Mouse (Mus musculus): Measurements from ENCODE around the gene Oasl1. TPM values are rescaled to one million over a fixed set of nuclear protein-coding genes. Genes with fewer than 3 reads are reported as not detected.

Gene Oasl1
- polyA plus RNA-seq, 1 experiment from 2014 or later: not detected

DNA sequence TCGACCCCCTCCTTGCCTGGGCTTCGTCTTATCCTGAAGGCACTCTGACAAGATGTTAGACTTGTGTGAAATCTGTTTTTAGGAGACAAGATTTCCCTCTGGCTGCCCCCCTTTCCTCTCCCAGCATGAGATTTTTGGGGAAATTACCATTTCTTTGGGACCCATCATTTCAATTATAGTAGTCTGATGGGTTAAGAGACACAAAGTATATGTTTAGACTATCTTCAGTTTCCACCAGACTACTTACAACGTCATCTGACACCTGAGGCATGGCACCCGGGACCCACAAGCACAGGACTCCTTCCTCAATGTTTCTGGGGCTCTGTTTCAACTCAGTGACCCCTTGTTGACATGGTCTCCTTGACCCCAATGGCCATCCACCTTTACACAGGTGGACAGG is 27.5 kb upstream of the Oasl1 start:
- no peak for ATAC-seq
- Histone ChIP-seq H3K9me3 (replicated peaks; ENCODE audit: control insufficient read depth, low read length, poor library complexity, severe bottlenecking) (no peaks in the 10 kb centered on the region), H3K36me3 (ENCODE audit: control insufficient read depth, insufficient read depth, low read length) (no peaks in the 10 kb centered on the region), H3K9ac (ENCODE audit: low read depth, low read length) (no peak overlapping the region), H3K27ac (ENCODE audit: low read length) (no peak overlapping the region), H3K4me2 (ENCODE audit: low read length) (no peak overlapping the region), H3K4me3 (ENCODE audit: low read depth, low read length) (no peak overlapping the region), H3K4me1 (ENCODE audit: control insufficient read depth, insufficient read depth, low read length) (no peaks in the 10 kb centered on the region), H3K27me3 (ENCODE audit: control insufficient read depth, insufficient read depth, low read depth, low read length) (no peaks in the 10 kb centered on the region)
- WGBS: 88% methylated on average over 4 of the region's 4 CpGs

DNA sequence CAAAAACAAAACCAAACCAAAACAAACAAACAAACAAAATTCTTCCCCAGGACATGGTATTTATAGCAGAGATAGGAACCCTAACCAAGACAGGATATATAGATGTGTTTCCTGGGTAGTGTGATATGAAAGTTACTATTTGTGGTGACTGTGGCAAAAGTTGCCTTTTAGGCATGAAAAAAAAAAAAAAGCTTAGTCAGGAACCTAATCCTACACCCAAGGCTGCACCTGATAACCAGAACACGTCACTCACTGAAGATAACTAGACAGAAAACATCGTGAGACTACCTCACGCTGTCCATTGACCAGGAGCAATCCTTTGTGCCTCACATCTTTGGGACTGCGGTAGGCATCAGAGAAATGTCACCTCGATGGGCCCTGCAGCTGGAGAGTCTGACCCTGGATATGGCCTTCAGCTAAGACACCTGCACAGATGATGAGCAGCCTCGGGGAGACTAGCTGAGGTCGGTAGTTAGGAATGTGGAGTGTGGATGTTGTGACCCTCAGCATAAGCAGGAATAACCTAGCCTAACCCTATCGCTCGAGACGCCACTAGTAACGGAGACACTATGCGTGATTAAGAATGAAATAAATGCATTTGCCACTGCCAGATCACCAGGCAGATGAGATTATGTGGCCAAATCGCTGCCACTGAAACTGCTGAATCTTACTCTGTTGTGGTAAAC is 26.2 kb upstream of the Oasl1 start, which contains the start of gene Oasl2:
Oasl2 (plus strand) TSS at position 249 of the 686 bp plus-strand sequence.
- 62% methylated on average over 13 of the region's 13 CpGs for WGBS
- no peak for ATAC-seq

DNA sequence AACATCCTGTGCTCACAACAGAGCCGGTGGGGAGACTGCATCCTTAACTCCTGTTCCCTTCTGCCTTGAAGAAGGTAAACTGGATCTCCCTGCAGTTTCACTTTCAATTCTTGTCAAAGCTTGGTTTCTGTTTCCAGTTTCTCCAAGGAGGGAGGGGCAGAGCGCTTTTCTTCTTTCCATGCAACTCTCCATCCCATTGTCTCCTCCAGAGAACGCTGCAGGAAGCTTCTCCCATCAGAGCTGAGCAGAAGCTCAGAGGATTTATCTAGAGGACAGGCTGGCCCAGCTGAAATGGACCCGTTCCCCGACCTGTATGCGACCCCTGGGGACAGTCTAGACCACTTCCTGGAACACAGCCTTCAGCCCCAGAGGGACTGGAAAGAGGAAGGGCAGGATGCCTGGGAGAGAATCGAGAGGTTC is 25.7 kb upstream of the Oasl1 start:
- Histone ChIP-seq H3K27ac (ENCODE audit: low read length) (no peak overlapping the region), H3K9me3 (replicated peaks; ENCODE audit: control insufficient read depth, low read length, poor library complexity, severe bottlenecking) (no peaks in the 10 kb centered on the region), H3K4me3 (ENCODE audit: low read depth, low read length) (no peak overlapping the region), H3K4me2 (ENCODE audit: low read length) (peak overlapping the region; percentile 8; the same call in 1 of the 2 replicates), H3K9ac (ENCODE audit: low read depth, low read length) (no peak overlapping the region), H3K4me1 (ENCODE audit: control insufficient read depth, insufficient read depth, low read length) (no peaks in the 10 kb centered on the region), H3K27me3 (ENCODE audit: control insufficient read depth, insufficient read depth, low read depth, low read length) (no peaks in the 10 kb centered on the region), H3K36me3 (ENCODE audit: control insufficient read depth, insufficient read depth, low read length) (no peaks in the 10 kb centered on the region)
- WGBS: 7% methylated on average over 7 of the region's 7 CpGs
- ATAC-seq: no peak

More for the DNA sequence above, 26.2 kb upstream of the Oasl1 start, which contains the start of gene Oasl2:
- Histone ChIP-seq H3K9ac (ENCODE audit: low read depth, low read length) (no peak within 1 kb of the TSS), H3K4me3 (ENCODE audit: low read depth, low read length) (no peak within 1 kb of the TSS), H3K27ac (ENCODE audit: low read length) (no peak within 1 kb of the TSS), H3K36me3 (ENCODE audit: control insufficient read depth, insufficient read depth, low read length) (no peaks in the 10 kb centered on the region), H3K9me3 (replicated peaks; ENCODE audit: control insufficient read depth, low read length, poor library complexity, severe bottlenecking) (no peaks in the 10 kb centered on the region), H3K27me3 (ENCODE audit: control insufficient read depth, insufficient read depth, low read depth, low read length) (no peaks in the 10 kb centered on the region), H3K4me2 (ENCODE audit: low read length) (peak within 1 kb of the TSS; percentile 8; the same call in 1 of the 2 replicates), H3K4me1 (ENCODE audit: control insufficient read depth, insufficient read depth, low read length) (no peaks in the 10 kb centered on the region)

DNA sequence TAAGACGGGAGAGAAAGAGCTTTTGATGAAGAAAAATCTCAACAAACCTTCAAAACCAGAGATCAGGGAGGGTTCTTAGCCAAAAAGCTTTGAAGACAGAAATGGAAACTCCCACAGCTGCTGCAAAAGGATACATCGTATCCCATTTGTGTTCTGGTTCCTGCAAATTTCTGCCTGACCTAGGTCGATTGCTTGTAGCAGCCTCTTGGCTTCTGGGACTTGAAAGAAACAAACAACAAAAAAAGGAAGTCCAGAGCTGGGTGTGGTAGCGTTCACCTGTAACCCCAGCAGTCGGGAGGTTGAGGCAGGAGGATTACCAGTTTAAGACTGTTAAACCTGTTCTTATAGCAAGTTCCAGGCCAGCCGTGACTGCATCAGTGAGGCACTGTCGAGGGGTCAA is 24.2 kb upstream of the Oasl1 start:
- Histone ChIP-seq H3K4me2 (ENCODE audit: low read length) (no peak overlapping the region), H3K36me3 (ENCODE audit: control insufficient read depth, insufficient read depth, low read length) (no peaks in the 10 kb centered on the region), H3K4me3 (ENCODE audit: low read depth, low read length) (no peak overlapping the region), H3K27me3 (ENCODE audit: control insufficient read depth, insufficient read depth, low read depth, low read length) (no peaks in the 10 kb centered on the region), H3K9me3 (replicated peaks; ENCODE audit: control insufficient read depth, low read length, poor library complexity, severe bottlenecking) (no peaks in the 10 kb centered on the region), H3K4me1 (ENCODE audit: control insufficient read depth, insufficient read depth, low read length) (no peaks in the 10 kb centered on the region), H3K9ac (ENCODE audit: low read depth, low read length) (no peak overlapping the region), H3K27ac (ENCODE audit: low read length) (no peak overlapping the region)
- no peak for ATAC-seq
- 79% methylated on average over 7 of the region's 7 CpGs for WGBS

DNA sequence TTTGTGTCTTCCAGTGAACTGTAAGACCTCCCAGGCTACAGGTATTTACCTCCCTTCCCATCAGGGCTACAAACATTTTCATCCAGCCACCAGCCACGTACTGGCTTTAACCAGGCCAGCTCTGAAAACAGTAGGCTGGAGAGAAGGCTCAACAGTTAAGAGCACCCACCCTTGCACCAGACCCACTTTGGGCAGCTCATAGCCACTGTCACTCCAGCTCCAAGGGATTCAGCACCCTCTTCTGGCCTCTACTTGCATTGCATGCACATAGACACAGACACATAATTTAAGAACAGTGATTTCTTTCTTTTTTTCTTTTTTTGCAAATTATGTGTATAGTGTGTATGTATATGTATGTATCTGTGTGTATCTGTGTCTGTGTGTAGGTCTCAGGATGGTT is 20.6 kb upstream of the Oasl1 start:
- Histone ChIP-seq H3K9ac (ENCODE audit: low read depth, low read length) (no peak overlapping the region), H3K4me2 (ENCODE audit: low read length) (no peak overlapping the region), H3K27ac (ENCODE audit: low read length) (no peak overlapping the region), H3K27me3 (ENCODE audit: control insufficient read depth, insufficient read depth, low read depth, low read length) (no peaks in the 10 kb centered on the region), H3K36me3 (ENCODE audit: control insufficient read depth, insufficient read depth, low read length) (no peaks in the 10 kb centered on the region), H3K4me3 (ENCODE audit: low read depth, low read length) (no peak overlapping the region), H3K4me1 (ENCODE audit: control insufficient read depth, insufficient read depth, low read length) (no peaks in the 10 kb centered on the region), H3K9me3 (replicated peaks; ENCODE audit: control insufficient read depth, low read length, poor library complexity, severe bottlenecking) (no peaks in the 10 kb centered on the region)
- ATAC-seq: no peak
- 26% methylated on average over 1 of the region's 1 CpGs for WGBS

DNA sequence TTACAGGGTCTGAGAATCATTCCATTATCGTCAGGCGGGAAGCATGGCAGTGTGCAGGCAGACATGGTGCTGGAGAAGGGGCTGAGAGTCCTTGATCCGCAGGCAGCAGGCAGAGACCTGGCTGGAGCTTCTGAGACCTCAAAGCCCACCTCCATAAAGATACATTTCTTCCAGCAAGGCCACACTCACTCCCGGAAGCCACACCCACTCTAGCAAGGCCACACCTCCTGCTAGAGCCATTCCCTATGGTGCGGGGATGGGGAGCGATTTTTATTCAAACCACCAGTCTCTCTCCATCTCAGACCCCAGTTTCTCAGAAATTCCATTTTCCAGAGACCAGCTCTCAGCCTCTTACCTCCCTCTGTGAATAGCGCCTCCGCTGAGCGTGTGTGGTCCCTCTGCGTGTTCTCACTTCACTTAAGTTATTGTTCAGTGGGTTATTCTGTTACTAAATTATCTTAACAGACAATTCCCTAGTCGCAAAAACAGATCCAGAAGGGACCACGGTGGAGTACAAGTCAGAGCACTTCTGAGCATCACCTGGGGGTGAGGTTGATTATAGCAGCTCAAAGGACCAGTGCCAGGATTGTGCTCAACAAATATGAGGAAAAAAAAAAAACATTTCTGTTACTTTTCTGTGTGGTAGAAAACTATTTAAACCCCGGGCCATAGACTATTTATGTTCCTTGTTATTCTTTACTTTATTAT is 14.3 kb upstream of the Oasl1 start:
- Histone ChIP-seq H3K9ac (ENCODE audit: low read depth, low read length) (no peak overlapping the region), H3K36me3 (ENCODE audit: control insufficient read depth, insufficient read depth, low read length) (no peaks in the 10 kb centered on the region), H3K27ac (ENCODE audit: low read length) (no peak overlapping the region), H3K4me3 (ENCODE audit: low read depth, low read length) (no peak overlapping the region), H3K4me1 (ENCODE audit: control insufficient read depth, insufficient read depth, low read length) (no peaks in the 10 kb centered on the region), H3K27me3 (ENCODE audit: control insufficient read depth, insufficient read depth, low read depth, low read length) (no peaks in the 10 kb centered on the region), H3K9me3 (replicated peaks; ENCODE audit: control insufficient read depth, low read length, poor library complexity, severe bottlenecking) (no peaks in the 10 kb centered on the region), H3K4me2 (ENCODE audit: low read length) (no peak overlapping the region)
- ATAC-seq: no peak
- WGBS: 52% methylated on average over 13 of the region's 13 CpGs

DNA sequence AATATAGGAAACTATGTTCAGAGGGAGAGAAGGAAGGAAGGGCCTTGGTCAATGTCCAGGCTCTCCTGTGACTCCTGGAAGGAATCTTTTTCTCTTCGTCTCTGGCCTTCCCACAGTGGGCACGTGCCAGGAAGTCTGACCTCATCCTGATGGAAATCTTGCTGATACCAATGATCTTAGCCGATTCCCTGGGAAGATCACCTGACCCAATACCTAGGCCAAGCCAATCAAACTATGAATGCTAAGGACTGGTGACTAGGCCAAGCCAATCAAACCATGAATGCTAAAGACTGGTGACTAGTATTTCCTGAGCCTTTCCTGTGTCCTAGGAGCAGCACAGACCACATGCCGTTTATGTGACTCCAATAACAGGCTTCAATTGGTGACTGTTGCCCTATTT is 9.4 kb upstream of the Oasl1 start:
- Histone ChIP-seq H3K4me1 (ENCODE audit: control insufficient read depth, insufficient read depth, low read length) (no peaks in the 10 kb centered on the region), H3K36me3 (ENCODE audit: control insufficient read depth, insufficient read depth, low read length) (no peaks in the 10 kb centered on the region), H3K9me3 (replicated peaks; ENCODE audit: control insufficient read depth, low read length, poor library complexity, severe bottlenecking) (no peaks in the 10 kb centered on the region), H3K27me3 (ENCODE audit: control insufficient read depth, insufficient read depth, low read depth, low read length) (no peaks in the 10 kb centered on the region), H3K4me3 (ENCODE audit: low read depth, low read length) (no peak overlapping the region), H3K4me2 (ENCODE audit: low read length) (no peak overlapping the region), H3K27ac (ENCODE audit: low read length) (no peak overlapping the region), H3K9ac (ENCODE audit: low read depth, low read length) (no peak overlapping the region)
- no peak for ATAC-seq
- WGBS: 77% methylated on average over 4 of the region's 4 CpGs

DNA sequence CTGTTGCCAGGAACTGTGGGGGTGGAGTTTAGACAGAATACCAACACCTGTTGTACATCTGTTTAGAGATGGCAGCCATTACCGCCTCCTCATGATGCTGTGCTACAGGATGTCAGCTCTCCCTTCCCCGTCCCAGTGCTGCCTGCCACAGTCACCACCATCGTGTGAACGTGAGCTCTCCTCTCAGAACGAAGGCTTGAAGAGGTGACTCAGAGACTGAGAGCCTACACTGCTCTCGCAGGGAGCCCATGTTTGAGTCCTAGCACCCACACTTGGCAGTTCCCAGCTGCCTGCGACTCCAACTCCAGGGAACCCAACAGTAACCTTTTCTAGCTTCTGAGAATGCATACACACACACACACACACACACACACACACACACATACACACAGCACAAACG is 8.2 kb upstream of the Oasl1 start:
- Histone ChIP-seq H3K4me2 (ENCODE audit: low read length) (no peak overlapping the region), H3K27me3 (ENCODE audit: control insufficient read depth, insufficient read depth, low read depth, low read length) (no peaks in the 10 kb centered on the region), H3K4me1 (ENCODE audit: control insufficient read depth, insufficient read depth, low read length) (no peaks in the 10 kb centered on the region), H3K9ac (ENCODE audit: low read depth, low read length) (no peak overlapping the region), H3K9me3 (replicated peaks; ENCODE audit: control insufficient read depth, low read length, poor library complexity, severe bottlenecking) (no peaks in the 10 kb centered on the region), H3K4me3 (ENCODE audit: low read depth, low read length) (no peak overlapping the region), H3K36me3 (ENCODE audit: control insufficient read depth, insufficient read depth, low read length) (no peaks in the 10 kb centered on the region), H3K27ac (ENCODE audit: low read length) (no peak overlapping the region)
- no peak for ATAC-seq
- WGBS: 85% methylated on average over 8 of the region's 8 CpGs

DNA sequence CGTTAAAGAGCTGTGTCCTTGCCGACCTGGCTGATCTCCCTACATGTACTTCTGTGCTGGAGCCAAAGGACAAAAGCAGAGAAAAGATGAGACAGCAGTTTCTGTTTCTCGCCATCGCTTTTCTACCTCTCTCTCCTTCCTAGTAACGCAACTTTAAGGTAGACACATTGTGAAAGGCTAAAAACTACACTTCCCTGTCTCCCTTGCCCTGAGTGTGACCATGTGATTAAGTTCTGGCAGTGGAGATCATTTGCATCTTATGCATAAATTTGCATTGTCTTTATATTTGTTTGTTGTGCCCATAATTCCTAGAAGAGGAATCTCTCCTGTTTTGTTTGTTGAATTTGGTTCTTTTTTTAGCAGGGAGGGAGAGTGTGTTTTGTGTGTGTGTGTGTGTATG is 7.2 kb upstream of the Oasl1 start:
- no peak overlapping the region for H3K27ac ChIP-seq (ENCODE audit: low read length)
- H3K4me1 ChIP-seq (ENCODE audit: control insufficient read depth, insufficient read depth, low read length): no peaks in the 10 kb centered on the region
- H3K9me3 ChIP-seq (replicated peaks; ENCODE audit: control insufficient read depth, low read length, poor library complexity, severe bottlenecking): no peaks in the 10 kb centered on the region
- H3K36me3 ChIP-seq (ENCODE audit: control insufficient read depth, insufficient read depth, low read length): no peaks in the 10 kb centered on the region
- WGBS: 78% methylated on average over 5 of the region's 5 CpGs
- no peak overlapping the region for H3K4me3 ChIP-seq (ENCODE audit: low read depth, low read length)
- ATAC-seq: no peak
- H3K9ac ChIP-seq (ENCODE audit: low read depth, low read length): no peak overlapping the region
- no peak overlapping the region for H3K4me2 ChIP-seq (ENCODE audit: low read length)
- no peaks in the 10 kb centered on the region for H3K27me3 ChIP-seq (ENCODE audit: control insufficient read depth, insufficient read depth, low read depth, low read length)
